Mouse (Mus musculus) bone marrow, adult 2 months (tissue): ENCODE measurements around the gene Asrgl1. TPM values are rescaled to one million over a fixed set of nuclear protein-coding genes. Genes with fewer than 3 reads are reported as not detected.
"Not testable (repeated sequence)": the region's sequence is repeated elsewhere in the genome, so short reads cannot be mapped to it uniquely, and the experiment has no call there.

ENCODE experiments used
- H3K27ac ChIP-seq: fragments of 200-500 bp; 2 replicates; pipeline ENCODE4 v1.5.1; 2012; ENCODE audit warnings: low read depth, mild to moderate bottlenecking, control low read depth, inconsistent platforms, low read length; ENCODE audit not compliant: control insufficient read depth, poor library complexity, insufficient read depth
- H3K4me1 ChIP-seq: fragments of 200-500 bp; 2 replicates; pipeline ENCODE4 v1.6.1; 2011; ENCODE audit warnings: low read length; ENCODE audit not compliant: control insufficient read depth, insufficient read depth
- H3K4me3 ChIP-seq: fragments of 200-500 bp; replicated peaks from 2 replicates; pipeline ENCODE3; 2011; ENCODE audit warnings: mild to moderate bottlenecking, low read depth, low read length, control low read depth; ENCODE audit not compliant: control insufficient read depth
- CTCF ChIP-seq: fragments of 200-500 bp; IDR thresholded peaks from 2 replicates; pipeline ENCODE4 v1.5.1; 2011; ENCODE audit warnings: low read length, control low read depth; ENCODE audit not compliant: control insufficient read depth, insufficient read depth
- POLR2A ChIP-seq: fragments of 200-500 bp; IDR thresholded peaks from 2 replicates; pipeline ENCODE4 v1.6.1; 2011; ENCODE audit warnings: low read depth, mild to moderate bottlenecking, control low read depth, low read length, borderline replicate concordance; ENCODE audit not compliant: control insufficient read depth
- WGBS: fragments of 180-500 bp; shearing (Covaris S2); methylation state at CpG from one replicate; pipeline ENCODE4 v1.1.7; 2018; 5-methylcytosine and 5-hydroxymethylcytosine counted together
- polyA plus RNA-seq: library from polyadenylated mRNA; stranded (reverse); fragments of >200 nt; gene quantifications from 2 replicates; pipeline ENCODE4 v1.2.4, GENCODE M21; 2011; ENCODE audit warnings: low replicate concordance; ENCODE audit not compliant: missing spikeins, insufficient read depth, insufficient read length

Gene Asrgl1
- polyA plus RNA-seq, 1 experiment = 12.4 TPM

DNA sequence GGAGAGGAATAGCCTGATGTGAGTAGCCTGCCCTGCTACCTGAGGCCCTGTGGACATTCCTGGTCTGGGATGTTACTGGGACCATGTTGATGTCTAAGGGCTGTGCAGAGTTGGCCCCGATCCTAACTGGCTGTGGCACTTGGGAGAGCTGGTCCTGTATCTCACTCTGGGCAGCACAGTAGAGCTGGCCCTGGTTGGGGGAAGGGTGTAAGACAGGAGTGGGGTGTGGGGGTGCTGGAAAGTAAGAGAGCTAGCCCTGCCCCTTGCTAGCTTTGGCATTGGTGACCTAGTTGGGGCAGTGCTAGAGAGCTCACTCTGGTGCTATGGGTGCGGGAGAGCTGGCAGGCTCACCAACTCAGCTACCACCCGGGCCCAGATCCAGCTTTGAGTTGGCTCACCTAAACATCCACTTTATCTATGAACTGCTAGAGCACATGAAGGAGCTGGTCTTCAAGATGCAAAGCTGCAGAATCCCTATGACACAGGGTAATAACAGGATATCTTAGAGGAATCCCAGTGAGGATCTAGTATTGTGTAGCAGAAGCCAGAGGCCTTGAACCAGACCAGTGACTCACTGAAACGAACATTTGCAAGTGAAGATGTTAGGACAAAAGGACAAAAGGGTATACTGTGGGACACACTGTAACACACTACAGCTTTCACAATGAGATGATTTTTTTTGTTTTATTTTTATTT lies 6.8 kb downstream of the Asrgl1 start:
- no peak overlapping the region for H3K27ac ChIP-seq
- no peak overlapping the region for H3K4me3 ChIP-seq
- WGBS = 84% methylated on average over 4 of the region's 4 CpGs
- H3K4me1 ChIP-seq = no peaks in the 10 kb centered on the region
- TF ChIP-seq CTCF (no peak), POLR2A (no peak)

DNA sequence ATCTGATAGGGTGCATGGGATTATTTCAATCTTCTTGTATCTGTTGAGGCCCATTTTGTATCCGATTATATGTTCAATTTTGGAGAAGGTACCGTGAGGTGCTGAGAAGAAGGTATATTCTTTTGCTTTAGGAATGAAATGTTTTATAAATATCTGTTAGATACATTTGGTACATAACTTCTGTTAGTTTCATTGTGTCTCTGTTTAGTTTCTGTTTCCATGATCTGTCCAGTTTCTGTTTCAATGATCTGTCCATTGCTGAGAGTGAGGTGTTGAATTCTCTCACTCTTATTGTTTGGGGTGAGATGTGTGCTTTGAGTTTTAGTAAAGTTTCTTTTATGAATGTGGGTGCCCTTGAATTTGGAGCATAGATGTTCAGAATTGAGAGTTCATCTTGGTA lies 11.4 kb downstream of the Asrgl1 start:
- 90% methylated on average over 2 of the region's 2 CpGs for WGBS
- not testable (repeated sequence) for H3K4me1 ChIP-seq, H3K4me3 ChIP-seq, H3K27ac ChIP-seq

DNA sequence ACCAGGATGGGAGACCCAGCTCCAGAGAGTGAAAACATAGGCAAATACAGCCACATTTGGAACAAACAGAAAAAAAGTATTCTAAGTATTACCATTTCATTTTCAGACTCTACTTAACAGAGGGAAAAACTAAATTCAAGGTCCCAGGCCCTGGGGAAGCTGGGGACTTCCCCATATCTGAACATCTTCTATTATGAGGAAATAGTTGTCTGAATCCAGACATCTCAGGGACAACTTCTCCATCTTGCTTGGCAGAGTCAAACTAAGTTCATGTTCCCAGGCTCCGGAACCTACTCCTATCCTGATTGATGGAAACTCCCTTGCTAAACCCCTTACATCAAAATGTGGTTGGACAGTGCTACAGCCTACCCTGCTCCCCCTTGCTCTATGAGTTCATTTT lies 13.0 kb downstream of the Asrgl1 start:
- H3K4me3 ChIP-seq = no peak overlapping the region
- 82% methylated on average over 1 of the region's 1 CpGs for WGBS
- no peaks in the 10 kb centered on the region; the same call in 1 of the 2 replicates for H3K4me1 ChIP-seq
- H3K27ac ChIP-seq = no peak overlapping the region
- TF ChIP-seq POLR2A (no peak), CTCF (no peak)

DNA sequence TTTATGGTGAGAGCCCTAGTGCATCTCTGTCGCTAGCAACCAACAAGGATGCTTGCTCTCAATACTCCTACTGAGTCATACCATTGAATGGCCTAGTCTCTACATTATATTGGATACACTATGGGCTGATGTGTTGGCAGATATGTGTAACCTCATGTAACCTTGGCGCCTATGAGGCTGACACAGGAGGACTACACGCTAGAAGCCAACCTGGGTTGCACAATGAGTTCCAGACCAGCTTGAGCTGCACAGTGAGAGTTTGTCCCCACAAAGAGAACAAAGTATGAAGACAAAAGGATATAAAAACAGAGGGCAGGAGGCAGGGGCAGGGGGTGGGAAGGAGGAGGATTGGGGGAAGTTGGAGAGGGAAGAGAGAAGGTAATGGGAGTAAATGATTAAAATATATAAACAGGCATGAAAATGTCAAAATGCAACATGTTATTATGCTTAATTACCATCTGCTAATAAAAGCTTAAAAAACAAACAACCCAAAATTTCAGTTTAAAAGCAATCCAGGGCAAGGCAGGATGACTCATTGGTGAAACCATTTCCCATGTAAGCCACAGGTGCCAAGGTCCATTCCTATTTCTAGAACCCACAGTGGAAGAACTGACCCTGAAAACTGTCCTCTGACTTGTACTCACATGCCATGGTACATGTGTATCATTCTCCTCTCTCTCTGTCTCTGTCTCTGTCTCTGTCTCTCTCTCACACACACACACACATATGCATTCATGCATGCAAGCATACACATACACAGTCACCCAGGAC lies 15.6 kb downstream of the Asrgl1 start:
- Histone ChIP-seq H3K4me1 (no peaks in the 10 kb centered on the region; the same call in 1 of the 2 replicates), H3K27ac (no peak overlapping the region), H3K4me3 (no peak overlapping the region)
- TF ChIP-seq POLR2A = no peak
- no peak for TF ChIP-seq CTCF
- 85% methylated on average over 3 of the region's 3 CpGs for WGBS

DNA sequence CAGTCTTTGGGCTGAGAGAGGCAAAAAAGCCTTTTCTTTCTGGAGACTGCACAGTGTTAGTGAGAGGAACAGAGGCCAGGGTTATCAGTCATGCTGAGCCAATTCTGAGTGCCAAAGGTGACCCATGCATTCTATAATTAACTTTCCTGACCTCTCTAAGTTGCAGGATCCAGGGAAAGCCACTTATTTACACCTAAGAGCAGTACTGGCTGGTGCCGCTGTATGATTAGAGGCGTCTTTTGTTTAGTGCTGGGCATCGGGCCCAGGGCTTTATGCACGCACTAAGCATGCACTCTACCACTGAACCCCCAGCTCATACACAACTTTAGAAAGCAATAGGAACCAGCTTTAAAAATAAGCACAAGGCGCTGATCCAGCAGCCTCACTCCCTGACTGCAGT lies 18.2 kb downstream of the Asrgl1 start:
- H3K4me1 ChIP-seq = no peaks in the 10 kb centered on the region; the same call in 1 of the 2 replicates
- TF ChIP-seq POLR2A = no peak
- no peak for TF ChIP-seq CTCF
- no peak overlapping the region for H3K27ac ChIP-seq
- 92% methylated on average over 5 of the region's 5 CpGs for WGBS
- H3K4me3 ChIP-seq = no peak overlapping the region

DNA sequence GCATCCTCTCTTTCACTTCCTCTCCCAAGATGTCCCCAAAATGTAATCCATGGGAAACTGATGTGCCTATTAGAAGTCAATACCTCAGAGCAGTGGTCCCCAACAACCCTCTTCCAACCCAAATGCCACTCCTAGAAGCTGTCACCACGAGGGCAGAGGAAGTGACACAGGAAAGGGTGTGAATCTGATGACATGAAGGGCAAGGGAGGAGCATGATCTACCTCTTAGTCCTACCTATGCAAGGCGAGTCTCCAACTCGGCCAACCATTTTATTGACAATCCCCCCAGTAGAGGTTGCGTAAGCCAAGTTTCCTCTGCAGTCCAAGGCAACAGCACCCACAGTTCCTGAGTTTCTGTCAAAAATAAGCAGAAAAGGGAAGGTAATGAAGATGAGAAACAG lies 19.2 kb downstream of the Asrgl1 start:
- Histone ChIP-seq H3K4me3 (no peak overlapping the region), H3K27ac (no peak overlapping the region), H3K4me1 (no peaks in the 10 kb centered on the region; the same call in 1 of the 2 replicates)
- no peak for TF ChIP-seq POLR2A
- TF ChIP-seq CTCF = no peak
- 46% methylated on average over 4 of the region's 4 CpGs for WGBS

DNA sequence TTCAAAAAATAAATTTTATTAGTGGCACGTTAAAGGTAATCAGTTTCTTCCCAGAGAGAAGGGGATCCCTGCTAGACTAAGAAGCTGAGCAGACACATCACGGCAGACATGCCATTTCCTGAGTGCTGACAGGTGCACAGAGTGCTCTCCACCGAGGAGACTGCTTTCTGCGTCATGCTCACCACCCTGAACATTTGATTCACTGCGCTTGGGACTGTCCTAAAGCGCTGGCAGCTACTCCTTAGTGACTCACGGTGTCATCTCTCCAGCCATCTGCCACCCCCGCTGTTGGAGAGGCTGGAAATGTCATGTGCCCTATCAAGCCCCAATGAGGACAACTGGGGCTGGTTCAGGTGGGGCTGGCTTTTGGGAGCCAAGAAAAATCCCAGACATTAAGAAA lies 23.4 kb downstream of the Asrgl1 start:
- TF ChIP-seq CTCF (no peak), POLR2A (no peak)

DNA sequence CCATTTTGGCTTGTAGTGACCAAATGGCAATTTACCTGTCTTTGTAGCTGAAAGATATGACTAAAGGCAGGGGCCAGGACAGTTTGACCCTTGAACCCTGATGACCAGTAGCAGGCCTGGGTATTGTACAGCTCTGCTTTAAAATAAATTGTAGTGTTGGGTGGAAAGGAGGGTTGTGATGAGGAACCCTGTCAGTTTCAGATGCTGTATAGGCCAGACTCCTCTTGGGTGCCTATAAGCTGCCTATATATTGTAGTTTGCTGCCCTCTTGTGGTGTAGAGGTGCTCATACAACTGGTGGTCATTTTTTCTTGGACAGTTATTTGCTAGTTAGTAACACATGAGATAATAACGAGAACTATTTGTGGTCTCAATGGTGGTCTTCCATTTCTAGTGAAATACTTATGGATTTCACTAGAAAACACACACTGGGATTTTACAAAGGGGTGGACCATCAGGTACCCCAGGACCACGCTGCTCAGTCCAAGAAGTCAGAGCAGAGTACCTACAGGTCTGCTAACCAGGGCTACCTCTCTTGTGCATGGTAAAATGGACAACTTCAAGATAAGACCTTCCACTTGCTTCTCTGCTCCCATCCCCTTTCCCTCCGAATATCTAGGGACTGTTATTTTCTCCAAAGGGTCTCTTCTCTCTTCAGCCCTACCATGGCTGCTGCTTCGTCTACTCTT lies 25.1 kb downstream of the Asrgl1 start:
- TF ChIP-seq CTCF (no peak), POLR2A (no peak)
- Histone ChIP-seq H3K4me3 (no peak overlapping the region), H3K27ac (no peak overlapping the region), H3K4me1 (no peaks in the 10 kb centered on the region)
- 51% methylated on average over 4 of the region's 4 CpGs for WGBS

More for the DNA sequence above, 23.4 kb downstream of the Asrgl1 start:
- Histone ChIP-seq H3K27ac (no peak overlapping the region), H3K4me1 (no peaks in the 10 kb centered on the region; the same call in 1 of the 2 replicates), H3K4me3 (no peak overlapping the region)
- WGBS = 74% methylated on average over 8 of the region's 8 CpGs

DNA sequence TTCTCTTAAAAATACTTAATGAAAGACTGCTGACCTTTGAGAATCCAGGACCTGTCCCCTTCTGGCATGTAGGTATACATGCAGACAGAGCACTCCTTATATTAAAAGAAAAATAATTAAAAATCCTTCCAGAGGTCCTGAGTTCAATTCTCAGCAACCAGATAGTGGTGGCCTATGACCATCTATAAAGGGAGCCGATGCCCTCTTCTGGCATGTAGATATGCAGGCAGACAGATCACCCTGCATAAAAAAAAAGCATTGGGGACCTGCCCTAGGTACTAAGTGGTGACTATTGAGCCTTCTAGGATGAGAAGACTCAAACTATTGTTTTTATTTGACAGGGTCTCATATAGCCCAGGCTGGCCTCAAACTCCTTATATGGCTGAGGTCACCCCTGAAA lies 26.9 kb downstream of the Asrgl1 start:
- Histone ChIP-seq H3K27ac (no peak overlapping the region), H3K4me1 (no peaks in the 10 kb centered on the region), H3K4me3 (no peak overlapping the region)
- TF ChIP-seq CTCF = no peak
- no peak for TF ChIP-seq POLR2A
- WGBS = 68% methylated on average over 1 of the region's 1 CpGs
